Mouse (Mus musculus) heart, postnatal 14 days (tissue): ENCODE measurements around the gene Ap1b1. TPM values are rescaled to one million over a fixed set of nuclear protein-coding genes. Genes with fewer than 3 reads are reported as not detected.
"Not testable (repeated sequence)": the region's sequence is repeated elsewhere in the genome, so short reads cannot be mapped to it uniquely, and the experiment has no call there.

Source experiments
- DNase-seq, 2 experiments: peaks; one replicate each; pipeline ENCODE4 v3.0.0; 2021 to 2022
- intact Hi-C: fragments of 180-260 bp; cut with DNase I; formaldehyde crosslinking; loops from one replicate; pipeline ENCODE4 v1.15.1; 2025
- total RNA-seq, 2 experiments: library from RNA; stranded (reverse); gene quantifications; 2 replicates each; pipeline ENCODE4 v1.2.3; 2021

The Ap1b1 gene
- total RNA-seq, 2 experiments from 2014 or later = 48.9 to 51.7 TPM

GRCm38 (mm10) chr11:5059230-5059629 is 72.6 kb downstream of the Ap1b1 start:
- intact Hi-C loops = no loop called here
- DNase-seq = peak in 1 of 2 experiments; percentile 16

GRCm38 (mm10) chr11:5059704-5060156 is 73.1 kb downstream of the Ap1b1 start:
- intact Hi-C loops = no loop called here
- peak; percentile 36 to 64 for DNase-seq

GRCm38 (mm10) chr11:5060756-5061412 is 74.3 kb downstream of the Ap1b1 start:
- no peak for DNase-seq

GRCm38 (mm10) chr11:5061413-5062139 is 75.0 kb downstream of the Ap1b1 start:
- intact Hi-C loops = no loop called here

More at GRCm38 (mm10) chr11:5060756-5061412, 74.3 kb downstream of the Ap1b1 start:
- intact Hi-C loops = no loop called here

GRCm38 (mm10) chr11:5062326-5062725 is 75.7 kb downstream of the Ap1b1 start:
- peak in 1 of 2 experiments; percentile 15 for DNase-seq
- intact Hi-C loops = no loop called here

More at GRCm38 (mm10) chr11:5061413-5062139, 75.0 kb downstream of the Ap1b1 start:
- peak; percentile 95 to 96 for DNase-seq

- DNase-seq = no peak
- intact Hi-C loops = no loop called here
These were observed 76.4 kb downstream of the Ap1b1 start for GRCm38 (mm10) chr11:5062860-5063505.

- peak; percentile 19 to 32 for DNase-seq
- intact Hi-C loops = loop anchor here (2.0 kb wide), 1 partner anchor 49 kb away; no protein-coding TSS in a partner anchor
These were observed 77.1 kb downstream of the Ap1b1 start for GRCm38 (mm10) chr11:5063561-5064281.

- peak in 1 of 2 experiments; percentile 12 for DNase-seq
- intact Hi-C loops = loop anchor here (2.0 kb wide), 1 partner anchor 50 kb away; no protein-coding TSS in a partner anchor
These were observed 77.8 kb downstream of the Ap1b1 start for GRCm38 (mm10) chr11:5064282-5065055.

GRCm38 (mm10) chr11:5065056-5065821 is 78.6 kb downstream of the Ap1b1 start, which contains the start of gene Gas2l1:
Gas2l1 (minus strand) TSS chr11:5065327.
- intact Hi-C loops = loop anchor here (2.0 kb wide), 1 partner anchor 50 kb away; no protein-coding TSS in a partner anchor
- peak; percentile 93 to 95 for DNase-seq

- no peak for DNase-seq
- intact Hi-C loops = no loop called here
These were observed 80.4 kb downstream of the Ap1b1 start for GRCm38 (mm10) chr11:5067063-5067462.

GRCm38 (mm10) chr11:5068126-5068971 is 81.7 kb downstream of the Ap1b1 start:
- intact Hi-C loops = no loop called here
- DNase-seq = no peak

- peak in 1 of 2 experiments; percentile 37 for DNase-seq
- intact Hi-C loops = no loop called here
These were observed 88.3 kb downstream of the Ap1b1 start for GRCm38 (mm10) chr11:5074882-5075281.

- DNase-seq = no peak
- intact Hi-C loops = no loop called here
These were observed 89.1 kb downstream of the Ap1b1 start for GRCm38 (mm10) chr11:5075760-5076159.

- intact Hi-C loops, DNase-seq: not testable (repeated sequence)
These were observed 90.2 kb downstream of the Ap1b1 start for GRCm38 (mm10) chr11:5076843-5077242.

GRCm38 (mm10) chr11:5089147-5089546 is 102.5 kb downstream of the Ap1b1 start:
- intact Hi-C loops = loop anchor here (2.0 kb wide), 1 partner anchor 16 kb away; no protein-coding TSS in a partner anchor
- no peak for DNase-seq

- no peak for DNase-seq
- intact Hi-C loops = no loop called here
These were observed 105.1 kb downstream of the Ap1b1 start for GRCm38 (mm10) chr11:5091706-5092105.
